Mouse (Mus musculus): ENCODE measurements around the gene Ttyh1. TPM values are rescaled to one million over a fixed set of nuclear protein-coding genes. Genes with fewer than 3 reads are reported as not detected.

Ttyh1 gene
- polyA plus RNA-seq, 1 experiment from 2014 or later, result 97.4 TPM

- no peak overlapping the region for H3K9ac ChIP-seq (replicated peaks; ENCODE audit: low read depth, low read length)
- H3K27ac ChIP-seq (ENCODE audit: low read length), result no peak overlapping the region
Measured at GRCm38 (mm10) chr7:4126992-4127785, 8.0 kb downstream of the Ttyh1 start.

GRCm38 (mm10) chr7:4127894-4128293 is 8.7 kb downstream of the Ttyh1 start:
- no peaks in the 10 kb centered on the region for H3K36me3 ChIP-seq (ENCODE audit: control insufficient read depth, insufficient read depth)
- H3K27ac ChIP-seq (ENCODE audit: low read length), result no peak overlapping the region
- peaks cover 33% of the 10 kb centered on the region for H3K4me1 ChIP-seq (replicated peaks; ENCODE audit: control insufficient read depth, insufficient read depth, low read length)
- H3K4me3 ChIP-seq (replicated peaks; ENCODE audit: low read length), result no peak overlapping the region
- no peak overlapping the region for H3K9ac ChIP-seq (replicated peaks; ENCODE audit: low read depth, low read length)
- no peak overlapping the region for H3K4me2 ChIP-seq (ENCODE audit: low read length)
- WGBS, result 90% methylated on average over 4 of the region's 4 CpGs
- no peaks in the 10 kb centered on the region for H3K9me3 ChIP-seq (ENCODE audit: control insufficient read depth, low read length)
- H3K27me3 ChIP-seq (replicated peaks; ENCODE audit: control insufficient read depth, insufficient read depth, low read length), result no peaks in the 10 kb centered on the region
- no peak for ATAC-seq

More at GRCm38 (mm10) chr7:4126992-4127785, 8.0 kb downstream of the Ttyh1 start:
- Histone ChIP-seq H3K4me3 (replicated peaks; ENCODE audit: low read length) (no peak overlapping the region), H3K27me3 (replicated peaks; ENCODE audit: control insufficient read depth, insufficient read depth, low read length) (no peaks in the 10 kb centered on the region), H3K4me1 (replicated peaks; ENCODE audit: control insufficient read depth, insufficient read depth, low read length) (peaks cover 40% of the 10 kb centered on the region), H3K4me2 (ENCODE audit: low read length) (no peak overlapping the region), H3K36me3 (ENCODE audit: control insufficient read depth, insufficient read depth) (no peaks in the 10 kb centered on the region), H3K9me3 (ENCODE audit: control insufficient read depth, low read length) (no peaks in the 10 kb centered on the region)
- no peak for ATAC-seq
- 87% methylated on average over 11 of the region's 11 CpGs for WGBS

- Histone ChIP-seq H3K36me3 (ENCODE audit: control insufficient read depth, insufficient read depth) (no peaks in the 10 kb centered on the region), H3K27ac (ENCODE audit: low read length) (no peak overlapping the region)
Measured at GRCm38 (mm10) chr7:4128860-4129259, 9.7 kb downstream of the Ttyh1 start.

GRCm38 (mm10) chr7:4130686-4131452 is 11.7 kb downstream of the Ttyh1 start:
- 22% methylated on average over 13 of the region's 13 CpGs for WGBS

More at GRCm38 (mm10) chr7:4128860-4129259, 9.7 kb downstream of the Ttyh1 start:
- Histone ChIP-seq H3K4me1 (replicated peaks; ENCODE audit: control insufficient read depth, insufficient read depth, low read length) (peaks cover 23% of the 10 kb centered on the region), H3K9me3 (ENCODE audit: control insufficient read depth, low read length) (no peaks in the 10 kb centered on the region), H3K4me3 (replicated peaks; ENCODE audit: low read length) (no peak overlapping the region), H3K9ac (replicated peaks; ENCODE audit: low read depth, low read length) (no peak overlapping the region), H3K27me3 (replicated peaks; ENCODE audit: control insufficient read depth, insufficient read depth, low read length) (no peaks in the 10 kb centered on the region), H3K4me2 (ENCODE audit: low read length) (no peak overlapping the region)
- no peak for ATAC-seq
- 64% methylated on average over 6 of the region's 6 CpGs for WGBS

GRCm38 (mm10) chr7:4131964-4132363 is 12.8 kb downstream of the Ttyh1 start:
- H3K27me3 ChIP-seq (replicated peaks; ENCODE audit: control insufficient read depth, insufficient read depth, low read length), result no peaks in the 10 kb centered on the region
- no peaks in the 10 kb centered on the region for H3K36me3 ChIP-seq (ENCODE audit: control insufficient read depth, insufficient read depth)
- H3K27ac ChIP-seq (ENCODE audit: low read length), result no peak overlapping the region
- peaks cover 11% of the 10 kb centered on the region for H3K4me1 ChIP-seq (replicated peaks; ENCODE audit: control insufficient read depth, insufficient read depth, low read length)
- no peaks in the 10 kb centered on the region for H3K9me3 ChIP-seq (ENCODE audit: control insufficient read depth, low read length)
- H3K9ac ChIP-seq (replicated peaks; ENCODE audit: low read depth, low read length), result no peak overlapping the region
- ATAC-seq, result no peak
- no peak overlapping the region for H3K4me2 ChIP-seq (ENCODE audit: low read length)
- no peak overlapping the region for H3K4me3 ChIP-seq (replicated peaks; ENCODE audit: low read length)
- 86% methylated on average over 8 of the region's 8 CpGs for WGBS

More at GRCm38 (mm10) chr7:4130686-4131452, 11.7 kb downstream of the Ttyh1 start:
- no peaks in the 10 kb centered on the region for H3K36me3 ChIP-seq (ENCODE audit: control insufficient read depth, insufficient read depth)
- no peak overlapping the region for H3K4me2 ChIP-seq (ENCODE audit: low read length)
- no peak overlapping the region for H3K9ac ChIP-seq (replicated peaks; ENCODE audit: low read depth, low read length)
- H3K9me3 ChIP-seq (ENCODE audit: control insufficient read depth, low read length), result no peaks in the 10 kb centered on the region
- peak overlapping the region; percentile 67 for H3K27ac ChIP-seq (ENCODE audit: low read length)
- H3K4me3 ChIP-seq (replicated peaks; ENCODE audit: low read length), result no peak overlapping the region
- peaks cover 11% of the 10 kb centered on the region for H3K4me1 ChIP-seq (replicated peaks; ENCODE audit: control insufficient read depth, insufficient read depth, low read length)
- ATAC-seq, result peak; percentile 45
- no peaks in the 10 kb centered on the region for H3K27me3 ChIP-seq (replicated peaks; ENCODE audit: control insufficient read depth, insufficient read depth, low read length)

- Histone ChIP-seq H3K4me1 (replicated peaks; ENCODE audit: control insufficient read depth, insufficient read depth, low read length) (peaks cover 12% of the 10 kb centered on the region), H3K4me3 (replicated peaks; ENCODE audit: low read length) (no peak overlapping the region), H3K4me2 (ENCODE audit: low read length) (no peak overlapping the region), H3K36me3 (ENCODE audit: control insufficient read depth, insufficient read depth) (no peaks in the 10 kb centered on the region), H3K9ac (replicated peaks; ENCODE audit: low read depth, low read length) (no peak overlapping the region), H3K27ac (ENCODE audit: low read length) (no peak overlapping the region), H3K9me3 (ENCODE audit: control insufficient read depth, low read length) (no peaks in the 10 kb centered on the region), H3K27me3 (replicated peaks; ENCODE audit: control insufficient read depth, insufficient read depth, low read length) (no peaks in the 10 kb centered on the region)
- ATAC-seq, result no peak
- WGBS, result 80% methylated on average over 3 of the region's 3 CpGs
Measured at GRCm38 (mm10) chr7:4132581-4132980, 13.4 kb downstream of the Ttyh1 start.

- H3K4me2 ChIP-seq (ENCODE audit: low read length), result no peak overlapping the region
- no peaks in the 10 kb centered on the region for H3K9me3 ChIP-seq (ENCODE audit: control insufficient read depth, low read length)
- H3K36me3 ChIP-seq (ENCODE audit: control insufficient read depth, insufficient read depth), result no peaks in the 10 kb centered on the region
- H3K9ac ChIP-seq (replicated peaks; ENCODE audit: low read depth, low read length), result no peak overlapping the region
- no peak for ATAC-seq
- no peak overlapping the region for H3K27ac ChIP-seq (ENCODE audit: low read length)
- peaks cover 16% of the 10 kb centered on the region for H3K4me1 ChIP-seq (replicated peaks; ENCODE audit: control insufficient read depth, insufficient read depth, low read length)
- no peak overlapping the region for H3K4me3 ChIP-seq (replicated peaks; ENCODE audit: low read length)
- H3K27me3 ChIP-seq (replicated peaks; ENCODE audit: control insufficient read depth, insufficient read depth, low read length), result no peaks in the 10 kb centered on the region
- 87% methylated on average over 7 of the region's 7 CpGs for WGBS
Measured at GRCm38 (mm10) chr7:4132998-4133397, 13.8 kb downstream of the Ttyh1 start.

GRCm38 (mm10) chr7:4134911-4135310 is 15.7 kb downstream of the Ttyh1 start:
- Histone ChIP-seq H3K9ac (replicated peaks; ENCODE audit: low read depth, low read length) (no peak overlapping the region), H3K9me3 (ENCODE audit: control insufficient read depth, low read length) (no peaks in the 10 kb centered on the region), H3K4me1 (replicated peaks; ENCODE audit: control insufficient read depth, insufficient read depth, low read length) (peaks cover 22% of the 10 kb centered on the region), H3K4me2 (ENCODE audit: low read length) (no peak overlapping the region), H3K36me3 (ENCODE audit: control insufficient read depth, insufficient read depth) (peaks cover 11% of the 10 kb centered on the region), H3K27ac (ENCODE audit: low read length) (no peak overlapping the region), H3K27me3 (replicated peaks; ENCODE audit: control insufficient read depth, insufficient read depth, low read length) (no peaks in the 10 kb centered on the region), H3K4me3 (replicated peaks; ENCODE audit: low read length) (no peak overlapping the region)
- no peak for ATAC-seq
- 76% methylated on average over 5 of the region's 5 CpGs for WGBS

- WGBS, result under 1% methylated on average over 16 of the region's 16 CpGs
- Histone ChIP-seq H3K4me2 (ENCODE audit: low read length) (peak overlapping the region; percentile 94), H3K36me3 (ENCODE audit: control insufficient read depth, insufficient read depth) (peaks cover 19% of the 10 kb centered on the region)
Measured at GRCm38 (mm10) chr7:4136404-4136770, 17.2 kb downstream of the Ttyh1 start.

More at GRCm38 (mm10) chr7:4136404-4136770, 17.2 kb downstream of the Ttyh1 start:
- Histone ChIP-seq H3K27ac (ENCODE audit: low read length) (peak overlapping the region; percentile 84), H3K4me1 (replicated peaks; ENCODE audit: control insufficient read depth, insufficient read depth, low read length) (peaks cover 16% of the 10 kb centered on the region), H3K9ac (replicated peaks; ENCODE audit: low read depth, low read length) (peak overlapping the region; percentile 92), H3K9me3 (ENCODE audit: control insufficient read depth, low read length) (no peaks in the 10 kb centered on the region), H3K27me3 (replicated peaks; ENCODE audit: control insufficient read depth, insufficient read depth, low read length) (no peaks in the 10 kb centered on the region), H3K4me3 (replicated peaks; ENCODE audit: low read length) (peak overlapping the region; percentile 64)
- ATAC-seq, result peak; percentile 14

Data from forebrain, embryonic 16.5 days (tissue).